Mouse (Mus musculus) erythroblast, embryonic 14.5 days (primary cell): ENCODE data around the gene Cep170b.

ENCODE experiments used
- GATA1 ChIP-seq: IDR thresholded peaks from 2 replicates; pipeline ENCODE4 v1.6.1; 2012; ENCODE audit warnings: low read length, inconsistent platforms, mixed read lengths
- TAL1 ChIP-seq: IDR thresholded peaks from 3 replicates; pipeline ENCODE4 v1.6.1; 2012; ENCODE audit warnings: low read length, inconsistent platforms, mixed read lengths

- TF ChIP-seq GATA1 (no peak), TAL1 (no peak)
Measured at GRCm38 (mm10) chr12:112755900-112756299, 35.6 kb downstream of the Cep170b start.
